Mouse (Mus musculus): ENCODE results near the gene Gadl1.

DNA sequence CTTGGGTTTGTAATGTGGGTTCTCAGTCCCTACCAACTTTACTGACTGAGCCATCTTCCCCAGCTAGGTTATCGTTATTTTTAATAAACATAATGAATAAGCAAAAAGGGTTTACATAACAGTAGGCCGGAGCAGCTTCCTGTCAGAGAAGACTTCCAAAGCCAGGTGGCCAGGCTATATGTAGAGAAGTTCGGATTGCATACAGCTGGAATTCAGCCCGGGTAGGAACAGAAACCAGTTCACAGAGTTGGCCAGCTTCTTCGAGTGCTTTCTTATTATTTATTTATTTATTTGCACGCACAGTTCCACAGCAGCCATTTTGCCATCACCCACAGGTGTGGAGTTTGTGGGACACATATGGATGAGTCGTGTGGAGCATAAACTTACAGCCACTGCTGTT, 212.2 kb downstream of the Gadl1 start:
- TF ChIP-seq CTCF (IDR thresholded peaks at IDR 0.05; ENCODE audit: extremely low read depth, insufficient read length, insufficient replicate concordance, low read depth, low read length), result no peak
- no peak for TF ChIP-seq POLR2A (IDR thresholded peaks at IDR 0.05; ENCODE audit: low read depth, low read length)
